Mouse (Mus musculus) G1E-ER4 (cell line): ENCODE results near the gene Ccdc175. TPM values are rescaled to one million over a fixed set of nuclear protein-coding genes. Genes with fewer than 3 reads are reported as not detected.

ENCODE experiments used
- GATA1 ChIP-seq: IDR thresholded peaks from one replicate; pipeline ENCODE4 v1.8.0; 2012; ENCODE audit warnings: low read length, inconsistent platforms
- polyA plus RNA-seq: library from polyadenylated mRNA; stranded (reverse); fragments of >175 nt; gene quantifications from 2 replicates; pipeline ENCODE4 v1.2.3, GENCODE M21; 2012

The Ccdc175 gene
- not detected in 2 replicates for polyA plus RNA-seq

- no peak for TF ChIP-seq GATA1
These were observed at the start of gene Ccdc175 for GRCm38 (mm10) chr12:72184929-72185328. Gene Ccdc175, minus strand, starts transcription at chr12:72185029.

- no peak for TF ChIP-seq GATA1
These were observed 49.3 kb upstream of the Ccdc175 start for GRCm38 (mm10) chr12:72234151-72234550.

GRCm38 (mm10) chr12:72232826-72233790, 48.3 kb upstream of the Ccdc175 start:
- TF ChIP-seq GATA1, result no peak

- TF ChIP-seq GATA1, result no peak
These were observed 47.3 kb upstream of the Ccdc175 start for GRCm38 (mm10) chr12:72232176-72232575.

GRCm38 (mm10) chr12:72229451-72230196, 44.8 kb upstream of the Ccdc175 start:
- no peak for TF ChIP-seq GATA1

- TF ChIP-seq GATA1, result no peak
These were observed 42.9 kb upstream of the Ccdc175 start for GRCm38 (mm10) chr12:72227731-72228130.

GRCm38 (mm10) chr12:72225371-72225770, 40.5 kb upstream of the Ccdc175 start:
- no peak for TF ChIP-seq GATA1

- no peak for TF ChIP-seq GATA1
These were observed 38.8 kb upstream of the Ccdc175 start for GRCm38 (mm10) chr12:72223557-72224102.

- TF ChIP-seq GATA1, result no peak
These were observed 28.7 kb upstream of the Ccdc175 start for GRCm38 (mm10) chr12:72213554-72213953.

GRCm38 (mm10) chr12:72200828-72201227, 16.0 kb upstream of the Ccdc175 start:
- no peak for TF ChIP-seq GATA1

- no peak for TF ChIP-seq GATA1
These were observed 13.2 kb upstream of the Ccdc175 start for GRCm38 (mm10) chr12:72197925-72198486.

- TF ChIP-seq GATA1, result no peak
These were observed 12.6 kb upstream of the Ccdc175 start for GRCm38 (mm10) chr12:72197434-72197833.

GRCm38 (mm10) chr12:72179561-72179960, 5.3 kb downstream of the Ccdc175 start:
- no peak for TF ChIP-seq GATA1

GRCm38 (mm10) chr12:72178322-72178721, 6.5 kb downstream of the Ccdc175 start:
- TF ChIP-seq GATA1, result no peak

- TF ChIP-seq GATA1, result no peak
These were observed 26.4 kb downstream of the Ccdc175 start for GRCm38 (mm10) chr12:72158421-72158820.

GRCm38 (mm10) chr12:72150786-72151185, 34.0 kb downstream of the Ccdc175 start:
- TF ChIP-seq GATA1, result no peak
